Mouse (Mus musculus) CH12.LX (cell line): ENCODE results near the gene Arrb2. TPM values are rescaled to one million over a fixed set of nuclear protein-coding genes. Genes with fewer than 3 reads are reported as not detected.

Experiments used
- DNase-seq: peaks from one replicate; pipeline ENCODE4 v3.0.0-alpha.2; 2013; ENCODE audit errors: extremely low read depth
- H3K27ac ChIP-seq: 2 replicates; pipeline ENCODE4 v1.5.1; 2012; ENCODE audit warnings: low read depth, mild to moderate bottlenecking, control low read depth, moderate library complexity; ENCODE audit not compliant: insufficient read depth
- H3K27me3 ChIP-seq: replicated peaks from 2 replicates; pipeline ENCODE3; 2012; ENCODE audit warnings: inconsistent platforms
- H3K36me3 ChIP-seq, 2 experiments: replicated peaks in 1 of 2; 2 replicates each; pipeline versions ENCODE3 to v1.6.1; 2012; ENCODE audit warnings: inconsistent platforms in 1 of 2, low read length in 1 of 2, mild to moderate bottlenecking in 1 of 2, mixed read lengths in 1 of 2, moderate library complexity in 1 of 2; ENCODE audit not compliant: control insufficient read depth in 1 of 2, insufficient read depth in 1 of 2
- H3K4me1 ChIP-seq, 2 experiments: 2 replicates each; pipeline ENCODE4 v1.6.1; 2012; ENCODE audit warnings: inconsistent platforms in 1 of 2, moderate library complexity in 1 of 2; ENCODE audit not compliant: insufficient read depth in 2 of 2, control insufficient read depth in 1 of 2
- H3K4me2 ChIP-seq: 2 replicates; pipeline ENCODE4 v1.6.1; 2012; ENCODE audit warnings: low read depth, mild to moderate bottlenecking, control low read depth; ENCODE audit not compliant: poor library complexity, insufficient read depth, severe bottlenecking
- H3K4me3 ChIP-seq, 3 experiments: fragments of 150-350 bp in 1 of 3; sonication (generic) in 1 of 3; replicated peaks in 1 of 3; 2 replicates each; pipeline versions ENCODE3 to v1.5.1; 2011 to 2012; ENCODE audit warnings: low read depth in 2 of 3, low read length in 2 of 3, mild to moderate bottlenecking in 2 of 3, moderate library complexity in 2 of 3, control low read depth in 1 of 3, improper control_type of control experiment in 1 of 3, inconsistent platforms in 1 of 3, mixed read lengths in 1 of 3; ENCODE audit not compliant: poor library complexity in 1 of 3
- H3K79me2 ChIP-seq: replicated peaks from 2 replicates; pipeline ENCODE4 v1.6.1; 2012; ENCODE audit warnings: mild to moderate bottlenecking, moderate library complexity; ENCODE audit not compliant: control insufficient read depth, poor library complexity, insufficient read depth, severe bottlenecking; ENCODE audit errors: extremely low read depth
- H3K9ac ChIP-seq: 2 replicates; pipeline ENCODE4 v1.6.1; 2012; ENCODE audit warnings: low read depth, mild to moderate bottlenecking, control low read depth, moderate library complexity; ENCODE audit not compliant: insufficient read depth
- H3K9me3 ChIP-seq: replicated peaks from 2 replicates; pipeline ENCODE3; 2012; ENCODE audit warnings: low read length, inconsistent platforms, mixed read lengths
- CHD1 ChIP-seq: IDR thresholded peaks from 2 replicates; pipeline ENCODE4 v1.6.1; 2012; ENCODE audit warnings: low read depth, low read length, improper control_type of control experiment, inconsistent platforms
- E2F4 ChIP-seq: IDR thresholded peaks from 2 replicates; pipeline ENCODE4 v1.6.1; 2011; ENCODE audit warnings: low read depth, low read length, improper control_type of control experiment; ENCODE audit not compliant: insufficient replicate concordance
- EP300 ChIP-seq: IDR thresholded peaks from 2 replicates; pipeline ENCODE4 v1.6.1; 2011; ENCODE audit warnings: low read length, improper control_type of control experiment
- ETS1 ChIP-seq: conservative IDR thresholded peaks from 2 replicates; pipeline ENCODE4 v1.6.1; 2012; ENCODE audit warnings: low read depth, mild to moderate bottlenecking, inconsistent platforms, low read length, improper control_type of control experiment, moderate library complexity
- HCFC1 ChIP-seq: IDR thresholded peaks from 2 replicates; pipeline ENCODE4 v1.6.1; 2012; ENCODE audit warnings: low read depth, mild to moderate bottlenecking, inconsistent platforms, low read length, improper control_type of control experiment
- IRF4 ChIP-seq: IDR thresholded peaks from 2 replicates; pipeline ENCODE4 v1.6.1; 2014; ENCODE audit warnings: low read depth, mild to moderate bottlenecking, inconsistent platforms, low read length, improper control_type of control experiment
- JUN ChIP-seq: IDR thresholded peaks from 2 replicates; pipeline ENCODE4 v1.6.1; 2011; ENCODE audit warnings: low read depth, mild to moderate bottlenecking, low read length, improper control_type of control experiment, moderate library complexity; ENCODE audit not compliant: insufficient read depth
- MAFK ChIP-seq: IDR thresholded peaks from 2 replicates; pipeline ENCODE4 v1.6.1; 2011; ENCODE audit warnings: low read length, improper control_type of control experiment; ENCODE audit not compliant: insufficient replicate concordance
- MAX ChIP-seq: IDR thresholded peaks from 2 replicates; pipeline ENCODE4 v1.6.1; 2011; ENCODE audit warnings: low read length, improper control_type of control experiment
- MAZ ChIP-seq: IDR thresholded peaks from 2 replicates; pipeline ENCODE4 v1.6.1; 2012; ENCODE audit warnings: low read depth, mild to moderate bottlenecking, inconsistent platforms, low read length, improper control_type of control experiment, moderate library complexity
- MEF2A ChIP-seq: IDR thresholded peaks from 2 replicates; pipeline ENCODE4 v1.6.1; 2014; ENCODE audit warnings: low read depth, mild to moderate bottlenecking, inconsistent platforms, low read length, improper control_type of control experiment, borderline replicate concordance
- MXI1 ChIP-seq: IDR thresholded peaks from 2 replicates; pipeline ENCODE4 v1.6.1; 2011; ENCODE audit warnings: mild to moderate bottlenecking, low read depth, low read length, improper control_type of control experiment
- NELFE ChIP-seq: IDR thresholded peaks from 2 replicates; pipeline ENCODE4 v1.6.1; 2011; ENCODE audit warnings: low read depth, low read length, improper control_type of control experiment
- NRF1 ChIP-seq: IDR thresholded peaks from 2 replicates; pipeline ENCODE4 v1.6.1; 2014; ENCODE audit warnings: low read depth, mild to moderate bottlenecking, inconsistent platforms, low read length, improper control_type of control experiment, moderate library complexity
- PAX5 ChIP-seq: IDR thresholded peaks from 2 replicates; pipeline ENCODE4 v1.6.1; 2012; ENCODE audit warnings: low read length, inconsistent platforms, mixed read lengths
- RAD21 ChIP-seq: IDR thresholded peaks from 2 replicates; pipeline ENCODE4 v1.6.1; 2011; ENCODE audit warnings: low read depth, mild to moderate bottlenecking, low read length, improper control_type of control experiment, moderate library complexity
- RCOR1 ChIP-seq: conservative IDR thresholded peaks from 2 replicates; pipeline ENCODE4 v1.6.1; 2012; ENCODE audit warnings: low read depth, mild to moderate bottlenecking, inconsistent platforms, low read length, improper control_type of control experiment
- SIN3A ChIP-seq: IDR thresholded peaks from 2 replicates; pipeline ENCODE4 v1.6.1; 2012; ENCODE audit warnings: low read length, improper control_type of control experiment, inconsistent platforms
- SMC3 ChIP-seq: IDR thresholded peaks from 2 replicates; pipeline ENCODE4 v1.6.1; 2011; ENCODE audit warnings: low read depth, low read length, improper control_type of control experiment
- TBP ChIP-seq: conservative IDR thresholded peaks from 2 replicates; pipeline ENCODE4 v1.6.1; 2011; ENCODE audit warnings: low read depth, low read length, improper control_type of control experiment
- TCF12 ChIP-seq: IDR thresholded peaks from 2 replicates; pipeline ENCODE4 v1.6.1; 2014; ENCODE audit warnings: low read depth, mild to moderate bottlenecking, inconsistent platforms, low read length, improper control_type of control experiment
- ZC3H11A ChIP-seq: IDR thresholded peaks from 2 replicates; pipeline ENCODE4 v1.6.1; 2012; ENCODE audit warnings: low read depth, mild to moderate bottlenecking, inconsistent platforms, low read length, improper control_type of control experiment
- ZKSCAN1 ChIP-seq: IDR thresholded peaks from 2 replicates; pipeline ENCODE4 v1.6.1; 2012; ENCODE audit warnings: low read depth, inconsistent platforms, low read length, improper control_type of control experiment, borderline replicate concordance
- ZNF384 ChIP-seq: IDR thresholded peaks from 2 replicates; pipeline ENCODE4 v1.6.1; 2012; ENCODE audit warnings: low read depth, low read length, improper control_type of control experiment, inconsistent platforms
- dilution Hi-C: fragments of 300-500 bp; cut with MboI; formaldehyde crosslinking; loops from 2 replicates; pipeline ENCODE4 v1.14.3; 2020; ENCODE audit warnings: low sequenced_read_pairs; ENCODE audit not compliant: extremely low pct_unique_long_range_greater_than_20kb, extremely low pct_ligation_motif_present
- in situ Hi-C: fragments of 300-500 bp; cut with MboI; formaldehyde crosslinking; loops from 3 replicates; pipeline ENCODE4 v1.14.3; 2019; ENCODE audit warnings: low sequenced_read_pairs, low pct_ligation_motif_present, low pct_unique_long_range_greater_than_20kb, mixed read lengths
- polyA plus RNA-seq: library from polyadenylated mRNA; unstranded; fragments of >175 nt; gene quantifications from 2 replicates; pipeline ENCODE4 v1.2.1, GENCODE M21; 2012; ENCODE audit warnings: low read depth; ENCODE audit not compliant: insufficient read length
- total RNA-seq, 2 experiments: library from RNA; depleted of rRNA; stranded (reverse); fragments of 300-350 nt in 1 of 2; fragments of >200 nt in 1 of 2; gene quantifications; 2 replicates each; pipeline ENCODE4 v1.2.3; 2012 to 2014

Gene Arrb2
- total and polyA plus RNA-seq, 3 experiments, result 46.0 to 89.7 (median 60.2) TPM

- no peaks in the 10 kb centered on the region for H3K79me2 ChIP-seq
- no peaks in the 10 kb centered on the region for H3K27me3 ChIP-seq
- no peak overlapping the region for H3K9ac ChIP-seq
- peaks cover 2 to 30% of the 10 kb centered on the region in 2 experiments; a peak in 2 of 4 replicates for H3K4me1 ChIP-seq
- DNase-seq, result no peak
- no peak overlapping the region for H3K27ac ChIP-seq
- dilution Hi-C loops (no loop called here), in situ Hi-C loops (no loop called here)
- no peak overlapping the region for H3K4me3 ChIP-seq
- TF ChIP-seq SIN3A (no peak), ZKSCAN1 (no peak), JUN (no peak), EP300 (no peak), MXI1 (no peak), HCFC1 (no peak), NELFE (no peak), TBP (no peak), MAX (no peak), RAD21 (no peak), MAZ (no peak), IRF4 (no peak), PAX5 (no peak)
- H3K36me3 ChIP-seq, result peaks cover 60 to 75% of the 10 kb centered on the region in 2 experiments
- no peak overlapping the region for H3K4me2 ChIP-seq
- no peaks in the 10 kb centered on the region for H3K9me3 ChIP-seq
Measured at GRCm38 (mm10) chr11:70440637-70441036, 8.2 kb downstream of the Arrb2 start.

- TF ChIP-seq SIN3A (no peak), IRF4 (no peak), RCOR1 (no peak), TCF12 (no peak), ZNF384 (no peak), CHD1 (no peak), SMC3 (no peak), JUN (no peak), HCFC1 (no peak), ZC3H11A (no peak), NRF1 (no peak), MAFK (no peak), MEF2A (no peak), ETS1 (no peak), MXI1 (no peak), E2F4 (no peak)
- Histone ChIP-seq H3K9me3 (no peaks in the 10 kb centered on the region), H3K27me3 (no peaks in the 10 kb centered on the region), H3K9ac (no peak overlapping the region), H3K4me3 (no peak overlapping the region), H3K4me1 (peaks cover 6 to 29% of the 10 kb centered on the region in 2 experiments; a peak in 3 of 4 replicates), H3K4me2 (no peak overlapping the region), H3K79me2 (no peaks in the 10 kb centered on the region), H3K27ac (no peak overlapping the region), H3K36me3 (peaks cover 48 to 63% of the 10 kb centered on the region in 2 experiments)
- in situ Hi-C loops (no loop called here), dilution Hi-C loops (no loop called here)
- no peak for DNase-seq
Measured at GRCm38 (mm10) chr11:70441882-70442281, 9.4 kb downstream of the Arrb2 start.
